Mouse (Mus musculus) thymus, adult 2 months (tissue): ENCODE measurements at regions not wholly inside any gene's neighbourhood (a gene's known extent, or its start where the extent isn't known, plus 50 kb on each side); places are given as distances from the start of the nearest gene placed in this dataset.

Experiments
- CTCF ChIP-seq: fragments of 200-500 bp; IDR thresholded peaks from 2 replicates; pipeline ENCODE4 v1.5.1; 2012; ENCODE audit warnings: mild to moderate bottlenecking, control low read depth, low read length, moderate library complexity, borderline replicate concordance; ENCODE audit not compliant: control insufficient read depth, poor library complexity, insufficient read depth; ENCODE audit errors: extremely low read depth
- POLR2A ChIP-seq: fragments of 200-500 bp; IDR thresholded peaks from 2 replicates; pipeline ENCODE4 v1.6.1; 2012; ENCODE audit warnings: mild to moderate bottlenecking, low read length, control low read depth, moderate library complexity; ENCODE audit not compliant: control insufficient read depth, poor library complexity, insufficient read depth; ENCODE audit errors: extremely low read depth

DNA sequence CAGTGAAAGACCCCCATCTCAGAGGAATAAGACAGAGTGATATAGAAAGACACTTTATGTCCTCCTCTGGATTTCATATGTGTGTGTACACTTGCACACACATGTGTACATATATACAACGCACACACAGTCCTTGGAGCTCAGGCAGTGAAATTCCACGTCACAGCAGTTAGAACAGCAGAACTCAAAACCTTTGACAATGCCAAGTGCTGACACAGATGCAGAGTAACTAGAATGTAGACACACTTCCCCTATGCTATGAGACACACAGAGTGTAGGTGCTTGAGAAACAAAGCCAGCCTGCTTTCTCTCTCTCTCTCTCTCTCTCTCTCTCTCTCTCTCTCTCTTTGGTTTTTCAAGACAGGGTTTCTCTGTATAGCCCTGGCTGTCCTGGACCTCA is 92.7 kb downstream of the Zfp36l2 start:
- TF ChIP-seq CTCF = no peak
- no peak for TF ChIP-seq POLR2A
